Mouse (Mus musculus) lung, embryonic 16.5 days (tissue): ENCODE results near the gene Gm10837. TPM values are rescaled to one million over a fixed set of nuclear protein-coding genes. Genes with fewer than 3 reads are reported as not detected.

ENCODE experiments used
- ATAC-seq: fragments of 200-750 bp; cut with Nextera tagmentation; 2 replicates; pipeline ENCODE4 v1.8.0; 2017; ENCODE audit warnings: low read depth, mild to moderate bottlenecking, moderate library complexity
- H3K27ac ChIP-seq: fragments of 300-500 bp; sonication (generic); 2 replicates; pipeline ENCODE4 v1.5.1; 2014; ENCODE audit warnings: mild to moderate bottlenecking, control low read depth, low read length
- H3K27me3 ChIP-seq: fragments of 300-500 bp; sonication (generic); 2 replicates; pipeline ENCODE4 v1.6.1; 2014; ENCODE audit warnings: low read depth, low read length, mixed read lengths; ENCODE audit not compliant: control insufficient read depth, insufficient read depth
- H3K36me3 ChIP-seq: fragments of 300-500 bp; sonication (generic); 2 replicates; pipeline ENCODE4 v1.6.1; 2014; ENCODE audit warnings: low read length; ENCODE audit not compliant: control insufficient read depth, insufficient read depth
- H3K4me1 ChIP-seq: fragments of 300-500 bp; sonication (generic); replicated peaks from 2 replicates; pipeline ENCODE4 v1.6.1; 2014; ENCODE audit warnings: low read length, mixed read lengths; ENCODE audit not compliant: control insufficient read depth, insufficient read depth
- H3K4me2 ChIP-seq: fragments of 300-500 bp; sonication (generic); 2 replicates; pipeline ENCODE4 v1.6.1; 2014; ENCODE audit warnings: low read depth, low read length, control low read depth
- H3K4me3 ChIP-seq: fragments of 300-500 bp; sonication (generic); 2 replicates; pipeline ENCODE4 v1.5.1; 2014; ENCODE audit warnings: mild to moderate bottlenecking, low read length, control low read depth
- H3K9ac ChIP-seq: fragments of 300-500 bp; sonication (generic); 2 replicates; pipeline ENCODE4 v1.6.1; 2014; ENCODE audit warnings: low read length, control low read depth
- H3K9me3 ChIP-seq: fragments of 300-500 bp; sonication (generic); 2 replicates; pipeline ENCODE4 v1.6.1; 2016; ENCODE audit warnings: low read length; ENCODE audit not compliant: control insufficient read depth
- WGBS: fragments of 180-500 bp; shearing (Covaris S2); extraction: QIAGEN DNeasy Blood & Tissue Kit; methylation state at CpG from one replicate; pipeline ENCODE4 v1.1.7; 2014; 5-methylcytosine and 5-hydroxymethylcytosine counted together
- polyA plus RNA-seq: library from polyadenylated mRNA; unstranded; fragments of >200 nt; fragmentation: Nextera tagmentation; extraction: Ambion mirVana; gene quantifications from 2 replicates; pipeline ENCODE4 v1.2.1, GENCODE M21; 2015

Gm10837 gene
- polyA plus RNA-seq, 1 experiment from 2014 or later, result not detected

- Histone ChIP-seq H3K4me2 (no peak overlapping the region), H3K4me3 (no peak overlapping the region), H3K27me3 (peaks cover 91% of the 10 kb centered on the region), H3K4me1 (peaks cover 17% of the 10 kb centered on the region), H3K36me3 (no peaks in the 10 kb centered on the region), H3K9me3 (no peaks in the 10 kb centered on the region), H3K27ac (no peak overlapping the region), H3K9ac (no peak overlapping the region)
- no peak for ATAC-seq
- 13% methylated on average over 31 of the region's 31 CpGs for WGBS
Observed at GRCm38 (mm10) chr14:122471449-122472085, 18.8 kb upstream of the Gm10837 start.

- H3K27me3 ChIP-seq, result peaks cover 87% of the 10 kb centered on the region
- no peak overlapping the region for H3K27ac ChIP-seq
- ATAC-seq, result no peak
- H3K36me3 ChIP-seq, result no peaks in the 10 kb centered on the region
- no peak overlapping the region for H3K9ac ChIP-seq
- peaks cover 17% of the 10 kb centered on the region for H3K4me1 ChIP-seq
- no peaks in the 10 kb centered on the region for H3K9me3 ChIP-seq
- H3K4me2 ChIP-seq, result no peak overlapping the region
- WGBS, result 2% methylated on average over 13 of the region's 13 CpGs
- no peak overlapping the region for H3K4me3 ChIP-seq
Observed at GRCm38 (mm10) chr14:122472161-122472560, 18.2 kb upstream of the Gm10837 start.

- ATAC-seq, result no peak
- Histone ChIP-seq H3K9me3 (no peaks in the 10 kb centered on the region), H3K4me3 (no peak overlapping the region), H3K27ac (no peak overlapping the region), H3K27me3 (peaks cover 87% of the 10 kb centered on the region), H3K9ac (no peak overlapping the region), H3K36me3 (no peaks in the 10 kb centered on the region), H3K4me1 (peaks cover 17% of the 10 kb centered on the region), H3K4me2 (no peak overlapping the region)
- WGBS, result 1% methylated on average over 5 of the region's 5 CpGs
Observed at GRCm38 (mm10) chr14:122472647-122473046, 17.7 kb upstream of the Gm10837 start.

- Histone ChIP-seq H3K27me3 (peaks cover 88% of the 10 kb centered on the region), H3K9me3 (no peaks in the 10 kb centered on the region), H3K4me1 (peaks cover 17% of the 10 kb centered on the region), H3K4me3 (no peak overlapping the region), H3K27ac (no peak overlapping the region), H3K4me2 (no peak overlapping the region), H3K9ac (no peak overlapping the region), H3K36me3 (no peaks in the 10 kb centered on the region)
- ATAC-seq, result no peak
- under 1% methylated on average over 17 of the region's 17 CpGs for WGBS
Observed at GRCm38 (mm10) chr14:122473211-122473751, 17.1 kb upstream of the Gm10837 start.

DNA sequence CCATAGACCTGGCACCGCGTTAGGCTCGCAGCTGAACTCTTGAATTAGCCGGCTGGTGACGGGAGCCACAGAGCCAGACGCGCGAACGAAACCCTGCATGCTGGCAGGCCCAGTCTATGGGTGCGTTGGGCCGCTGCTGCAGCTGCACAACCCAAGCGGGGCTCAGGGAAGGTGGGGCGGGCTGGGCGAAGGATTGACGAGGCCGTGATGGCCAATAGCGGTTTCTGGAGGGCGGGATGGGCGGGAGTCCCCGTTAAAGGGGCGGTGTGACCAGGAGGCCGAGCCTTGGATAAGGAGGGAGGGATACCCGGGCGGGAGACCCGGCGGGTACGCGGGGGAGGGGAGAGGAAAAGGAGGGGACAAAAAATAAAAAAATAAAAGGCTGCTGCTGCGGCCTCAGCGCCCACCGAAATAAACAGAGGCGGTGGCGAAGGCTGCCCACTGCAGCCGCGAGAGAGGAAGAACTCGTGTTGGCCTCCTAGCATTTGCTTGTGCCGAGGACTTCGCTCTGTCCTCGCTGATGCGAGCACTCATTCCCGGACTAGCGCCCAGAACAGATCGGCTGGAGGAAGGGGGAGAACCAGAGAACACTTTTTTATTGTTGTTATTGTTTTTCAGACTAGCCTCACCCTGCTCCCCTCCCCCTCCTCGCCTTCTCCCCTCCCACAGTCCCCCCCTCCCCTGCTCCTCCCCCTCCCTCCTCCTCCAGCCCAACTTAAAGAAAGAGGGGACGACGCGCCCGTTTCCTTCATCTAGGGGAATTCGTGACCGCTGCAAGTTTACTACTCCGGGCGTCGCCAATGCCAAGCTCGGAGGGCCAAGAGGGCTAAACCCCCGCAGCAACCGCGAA lies 16.1 kb upstream of the Gm10837 start:
- Histone ChIP-seq H3K4me2 (peak overlapping the region; percentile 65), H3K9ac (no peak overlapping the region), H3K27me3 (peaks cover 87% of the 10 kb centered on the region), H3K9me3 (no peaks in the 10 kb centered on the region), H3K36me3 (no peaks in the 10 kb centered on the region), H3K4me3 (peak overlapping the region; percentile 43), H3K27ac (no peak overlapping the region), H3K4me1 (peaks cover 17% of the 10 kb centered on the region)
- under 1% methylated on average over 56 of the region's 57 CpGs for WGBS
- ATAC-seq, result peak; percentile 56

DNA sequence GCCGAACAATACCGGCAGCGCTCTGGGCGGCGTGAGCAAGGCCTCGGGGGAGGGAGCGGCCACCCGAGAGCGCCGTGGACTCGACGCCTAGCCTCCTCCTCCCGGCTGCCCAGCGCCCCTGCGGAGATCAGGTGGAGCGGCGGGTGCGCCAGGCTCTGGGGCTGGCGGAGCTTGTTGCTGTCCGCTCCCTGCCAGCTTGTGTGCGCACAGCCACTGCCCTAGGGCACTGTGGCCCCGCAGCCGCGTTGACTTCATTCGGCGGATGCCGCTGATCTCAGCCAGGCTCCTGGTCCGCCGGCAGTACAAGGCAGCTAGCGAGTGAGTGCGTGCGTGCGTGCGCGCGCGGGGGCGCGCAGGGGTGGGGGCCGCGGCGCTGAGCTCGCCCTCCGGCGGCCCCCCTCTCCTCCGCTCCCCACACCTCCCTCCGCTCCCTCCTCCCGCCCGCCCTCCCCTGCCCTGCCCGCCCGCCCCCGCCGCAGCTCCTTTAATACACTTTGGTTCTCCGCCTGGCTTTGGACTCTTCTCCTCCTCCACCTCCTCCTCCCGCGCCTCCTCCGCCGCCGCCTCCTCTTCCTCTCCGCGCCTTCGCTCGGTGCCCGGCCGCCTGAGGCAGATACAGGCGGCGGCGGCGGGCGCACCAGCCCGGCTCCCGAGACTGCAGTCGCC lies 15.4 kb upstream of the Gm10837 start, which contains the start of gene Zic2:
Gene Zic2, plus strand, starts transcription at position 545 of the 666 bp plus-strand sequence.
- no peak within 1 kb of the TSS for H3K27ac ChIP-seq
- peak within 1 kb of the TSS; percentile 65 for H3K4me2 ChIP-seq
- H3K36me3 ChIP-seq, result no peaks in the 10 kb centered on the region
- peaks cover 85% of the 10 kb centered on the region for H3K27me3 ChIP-seq
- peak within 1 kb of the TSS; percentile 43 for H3K4me3 ChIP-seq
- peaks cover 17% of the 10 kb centered on the region for H3K4me1 ChIP-seq
- H3K9ac ChIP-seq, result no peak within 1 kb of the TSS
- peak; percentile 44 for ATAC-seq
- WGBS, result under 1% methylated on average over 56 of the region's 73 CpGs
- H3K9me3 ChIP-seq, result no peaks in the 10 kb centered on the region

DNA sequence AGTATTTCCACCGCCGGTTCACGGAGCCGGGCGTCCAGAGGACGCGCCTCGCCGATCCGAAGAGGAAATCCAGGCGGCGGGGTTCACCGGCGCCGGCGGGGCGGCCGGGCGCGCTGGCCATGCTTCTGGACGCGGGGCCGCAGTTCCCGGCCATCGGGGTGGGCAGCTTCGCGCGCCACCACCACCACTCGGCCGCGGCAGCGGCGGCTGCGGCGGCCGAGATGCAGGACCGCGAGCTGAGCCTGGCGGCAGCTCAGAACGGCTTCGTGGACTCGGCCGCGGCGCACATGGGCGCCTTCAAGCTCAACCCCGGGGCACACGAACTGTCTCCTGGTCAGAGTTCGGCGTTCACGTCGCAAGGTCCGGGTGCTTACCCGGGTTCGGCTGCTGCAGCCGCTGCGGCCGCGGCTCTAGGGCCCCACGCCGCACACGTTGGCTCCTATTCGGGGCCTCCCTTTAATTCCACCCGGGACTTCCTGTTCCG lies 14.8 kb upstream of the Gm10837 start:
- ATAC-seq, result peak; percentile 16

GRCm38 (mm10) chr14:122476041-122476821 lies 14.2 kb upstream of the Gm10837 start:
- WGBS, result under 1% methylated on average over 57 of the region's 62 CpGs
- Histone ChIP-seq H3K9me3 (no peaks in the 10 kb centered on the region), H3K27me3 (peaks cover 87% of the 10 kb centered on the region), H3K36me3 (no peaks in the 10 kb centered on the region), H3K4me2 (peak overlapping the region; percentile 65), H3K27ac (no peak overlapping the region), H3K4me1 (peaks cover 17% of the 10 kb centered on the region), H3K9ac (no peak overlapping the region), H3K4me3 (peak overlapping the region; percentile 43)
- peak; percentile 31; the same call in 1 of the 2 replicates for ATAC-seq

More for the DNA sequence above, 14.8 kb upstream of the Gm10837 start:
- H3K9ac ChIP-seq, result no peak overlapping the region
- no peaks in the 10 kb centered on the region for H3K36me3 ChIP-seq
- no peak overlapping the region for H3K27ac ChIP-seq
- under 1% methylated on average over 59 of the region's 65 CpGs for WGBS
- no peaks in the 10 kb centered on the region for H3K9me3 ChIP-seq
- peaks cover 17% of the 10 kb centered on the region for H3K4me1 ChIP-seq
- H3K4me3 ChIP-seq, result peak overlapping the region; percentile 43
- H3K4me2 ChIP-seq, result peak overlapping the region; percentile 65
- H3K27me3 ChIP-seq, result peaks cover 86% of the 10 kb centered on the region
